Mouse (Mus musculus) retina, embryonic 14.5 days (tissue): ENCODE data around the gene Pcca.
"Not testable (repeated sequence)": the region's sequence is repeated elsewhere in the genome, so short reads cannot be mapped to it uniquely, and the experiment has no call there.

Source experiments
- DNase-seq: peaks from one replicate; pipeline ENCODE4 v3.0.0-alpha.2; 2015; ENCODE audit warnings: low spot score

The Pcca gene

DNA sequence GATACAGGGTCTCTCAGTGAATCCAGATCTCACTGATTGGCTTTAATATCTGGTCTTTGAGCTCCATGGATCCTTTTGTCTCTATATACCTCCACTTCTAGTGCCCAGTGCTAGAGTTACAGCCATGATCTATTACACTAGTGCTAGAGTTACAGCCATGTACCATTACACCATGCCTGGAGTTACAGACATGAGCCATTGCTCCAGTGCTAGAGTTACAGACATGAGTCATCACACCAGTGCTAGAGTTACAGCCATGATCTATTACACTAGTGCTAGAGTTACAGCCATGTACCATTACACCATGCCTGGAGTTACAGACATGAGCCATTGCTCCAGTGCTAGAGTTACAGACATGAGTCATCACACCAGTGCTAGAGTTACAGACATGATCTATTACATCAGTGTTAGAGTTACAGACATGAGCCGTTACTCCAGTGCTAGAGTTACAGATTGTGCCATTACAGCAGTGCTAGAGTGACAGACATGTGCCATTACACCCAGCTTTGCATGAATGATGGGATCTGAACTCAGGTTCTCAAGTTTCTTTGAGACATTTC lies 26.8 kb downstream of the Pcca start:
- not testable (repeated sequence) for DNase-seq

GRCm38 (mm10) chr14:122570862-122571261 lies 36.7 kb downstream of the Pcca start:
- no peak for DNase-seq

- DNase-seq: no peak
Observed at GRCm38 (mm10) chr14:122574064-122574751, 40.1 kb downstream of the Pcca start.

- DNase-seq: no peak
Observed at GRCm38 (mm10) chr14:122577816-122578215, 43.7 kb downstream of the Pcca start.

DNA sequence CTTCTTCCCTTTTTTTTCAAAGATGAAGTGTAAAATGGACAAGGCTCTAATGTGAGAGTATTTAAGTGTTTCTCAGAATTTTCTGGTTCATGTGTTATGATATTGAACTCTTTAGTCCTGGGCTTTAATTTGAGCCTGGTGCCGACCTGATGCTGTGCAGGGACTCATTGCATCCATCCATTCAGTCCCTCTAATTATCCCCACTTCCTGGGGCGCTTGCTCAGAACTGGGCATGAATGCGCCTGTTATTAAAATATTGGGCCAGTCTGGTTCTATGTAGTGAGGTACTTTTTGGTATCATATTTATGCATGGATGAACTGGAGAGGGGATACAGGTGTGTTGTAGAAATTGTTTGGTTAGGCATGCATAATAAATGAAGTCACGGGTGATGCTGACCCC lies 47.9 kb downstream of the Pcca start:
- DNase-seq: peak; percentile 61

DNA sequence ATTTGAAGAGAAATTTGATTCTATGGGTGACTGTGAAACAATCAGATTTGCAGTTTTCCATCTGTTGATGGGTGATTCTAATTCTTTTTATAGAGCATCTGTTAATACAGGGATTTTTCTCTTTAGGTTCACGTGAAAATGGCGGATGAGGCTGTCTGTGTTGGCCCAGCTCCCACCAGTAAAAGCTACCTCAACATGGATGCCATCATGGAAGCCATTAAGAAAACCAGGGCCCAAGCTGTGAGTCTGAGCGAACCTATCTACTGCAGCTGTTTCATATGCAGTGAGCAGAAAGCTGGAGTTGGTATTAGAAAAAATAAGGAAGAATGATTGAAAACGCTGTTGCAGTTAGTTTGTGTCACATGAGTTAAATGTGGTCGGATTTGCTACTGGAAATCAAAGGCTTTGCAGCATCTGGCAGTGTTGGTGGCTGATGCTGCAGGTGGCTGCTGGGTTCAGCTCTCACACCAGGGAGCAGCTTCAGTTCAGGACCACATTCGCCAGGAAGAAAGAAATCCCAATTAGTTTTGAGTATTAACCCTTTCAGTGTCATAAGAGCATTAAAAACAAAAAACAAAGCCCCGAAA lies 48.5 kb downstream of the Pcca start:
- DNase-seq: peak; percentile 57

DNA sequence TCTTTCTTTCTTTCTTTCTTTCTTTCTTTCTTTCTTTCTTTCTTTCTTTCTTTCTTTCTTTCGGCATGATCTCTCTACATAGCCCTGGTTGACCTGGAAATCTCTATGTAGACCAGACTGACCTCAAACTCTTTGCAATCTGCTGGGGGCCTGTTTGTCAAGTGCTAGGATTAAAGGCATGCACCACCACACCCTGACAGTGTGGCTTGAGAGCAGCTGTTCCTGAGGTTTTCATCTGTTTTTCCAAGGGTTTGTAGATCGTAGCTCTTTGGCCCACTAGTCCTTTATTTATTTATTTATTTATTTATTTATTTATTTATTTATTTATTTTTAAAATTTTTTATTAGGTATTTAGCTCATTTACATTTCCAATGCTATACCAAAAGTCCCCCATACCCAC lies 50.0 kb downstream of the Pcca start:
- not testable (repeated sequence) for DNase-seq

GRCm38 (mm10) chr14:122586942-122587341 lies 52.8 kb downstream of the Pcca start:
- no peak for DNase-seq

GRCm38 (mm10) chr14:122597534-122597933 lies 63.4 kb downstream of the Pcca start:
- DNase-seq: no peak

DNA sequence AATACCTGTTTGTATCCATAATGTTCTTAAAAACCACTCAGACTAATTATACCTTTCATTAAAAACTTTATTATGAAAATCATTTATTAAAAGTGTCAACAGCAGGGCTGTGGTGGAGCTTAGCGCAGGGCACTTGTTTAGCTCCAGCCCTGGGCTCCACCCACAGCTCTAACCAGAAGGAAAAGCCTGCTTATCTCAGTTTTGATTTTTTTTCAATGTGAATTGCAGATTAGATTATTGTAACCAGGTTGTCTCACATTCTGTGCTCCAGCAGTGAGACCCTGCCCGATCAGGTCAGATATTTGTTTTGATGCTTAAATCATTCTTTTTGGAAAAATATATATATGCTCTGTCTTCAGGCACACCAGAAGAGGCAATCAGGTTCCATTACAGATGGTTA lies 64.7 kb downstream of the Pcca start:
- DNase-seq: no peak

DNA sequence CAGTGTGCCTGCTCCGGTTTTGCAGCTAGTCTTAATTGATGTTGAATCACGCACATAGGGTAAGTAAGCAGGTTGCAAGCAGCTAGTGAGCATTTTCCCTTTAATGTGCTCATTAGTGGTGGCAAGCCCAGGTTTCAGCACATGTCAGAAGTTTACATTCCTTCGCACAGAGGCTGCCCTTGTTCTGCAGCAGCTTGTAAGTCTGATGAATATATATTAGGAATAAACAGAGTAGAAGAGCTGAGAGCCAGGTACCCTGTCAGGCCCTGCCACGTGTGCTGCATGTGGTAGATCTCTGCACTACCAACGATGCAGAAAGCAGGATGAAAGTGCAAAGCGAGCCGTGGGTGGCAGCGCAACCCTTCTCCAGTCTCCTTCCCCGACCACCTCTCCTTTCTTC lies 65.7 kb downstream of the Pcca start:
- no peak for DNase-seq

DNA sequence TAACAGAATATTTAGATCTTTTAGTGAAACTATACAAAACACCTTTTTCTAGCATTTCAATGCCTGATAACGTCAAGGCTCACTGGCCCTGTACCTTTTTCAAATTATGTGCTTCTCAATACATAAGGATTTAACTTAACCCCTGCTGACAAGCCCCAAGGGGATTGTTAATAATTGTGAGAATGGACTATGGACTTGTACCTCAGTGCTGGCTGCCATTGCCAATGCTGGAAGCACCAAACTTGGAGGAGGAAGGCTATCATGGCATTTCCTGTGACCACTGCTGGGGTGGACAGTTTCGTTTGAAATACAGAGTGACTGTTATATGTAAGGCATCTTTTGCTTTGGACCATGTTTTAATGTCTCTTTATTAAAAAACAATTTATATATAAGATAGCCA lies 68.6 kb downstream of the Pcca start:
- DNase-seq: no peak

GRCm38 (mm10) chr14:122606499-122606898 lies 72.4 kb downstream of the Pcca start:
- peak; percentile 70 for DNase-seq

DNA sequence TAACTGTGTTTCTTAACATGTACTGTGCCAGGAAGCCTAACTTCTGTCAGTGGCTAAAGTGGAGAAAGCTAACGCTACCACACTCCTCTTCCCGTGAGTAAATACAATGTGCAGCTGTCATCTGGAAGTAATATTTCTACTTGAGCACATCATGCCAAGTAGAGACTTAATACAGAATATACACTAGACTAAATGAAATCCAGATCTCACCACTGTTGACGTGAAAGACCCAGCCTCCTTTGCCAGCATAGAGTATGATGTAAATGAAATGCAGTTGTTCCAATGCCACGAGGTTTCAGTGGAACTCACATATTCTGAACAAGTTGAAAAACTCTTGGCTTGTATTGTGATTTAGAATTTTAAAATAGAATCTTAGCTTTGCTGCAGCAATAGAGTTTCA lies 73.3 kb downstream of the Pcca start:
- DNase-seq: no peak

- DNase-seq: no peak
Observed at GRCm38 (mm10) chr14:122608323-122608722, 74.2 kb downstream of the Pcca start.

DNA sequence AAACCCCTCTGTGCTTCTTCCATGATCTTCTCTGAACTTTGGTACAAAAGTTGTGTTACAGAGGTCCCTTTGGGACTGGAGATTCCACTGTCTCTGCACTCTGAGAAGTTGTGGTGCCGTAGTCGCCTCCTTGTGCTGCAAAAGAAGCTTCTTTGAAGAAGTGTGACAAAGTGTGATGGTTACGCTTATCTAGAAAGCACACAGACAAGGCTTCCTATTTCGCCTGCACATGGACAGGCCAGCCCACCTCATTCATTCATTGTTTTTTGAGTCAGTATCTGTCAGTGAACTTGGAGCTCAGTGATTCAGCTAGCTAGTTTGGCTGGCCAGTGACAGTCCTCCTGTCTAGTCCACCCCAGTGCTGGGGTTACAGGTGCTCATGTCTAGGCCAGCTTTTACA lies 76.9 kb downstream of the Pcca start:
- no peak for DNase-seq

DNA sequence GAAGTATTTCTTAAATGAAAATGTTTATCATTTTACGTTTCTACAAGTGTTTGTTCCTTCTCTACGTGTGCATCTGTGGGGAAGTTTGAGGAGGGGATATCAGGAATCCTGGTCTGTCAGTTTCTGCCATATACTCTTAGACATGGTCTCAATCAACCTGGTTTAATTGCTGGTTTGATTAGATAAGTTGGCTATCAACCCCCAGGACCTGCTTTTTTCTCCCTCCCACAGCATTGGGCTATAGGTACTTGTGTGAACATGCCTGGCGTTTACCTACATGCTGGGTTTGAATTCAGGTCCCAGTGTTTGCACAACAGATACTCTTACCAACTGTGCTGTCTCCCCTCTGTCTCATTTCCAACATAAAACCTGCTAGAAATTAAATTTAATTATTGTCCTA lies 78.2 kb downstream of the Pcca start:
- no peak for DNase-seq

DNA sequence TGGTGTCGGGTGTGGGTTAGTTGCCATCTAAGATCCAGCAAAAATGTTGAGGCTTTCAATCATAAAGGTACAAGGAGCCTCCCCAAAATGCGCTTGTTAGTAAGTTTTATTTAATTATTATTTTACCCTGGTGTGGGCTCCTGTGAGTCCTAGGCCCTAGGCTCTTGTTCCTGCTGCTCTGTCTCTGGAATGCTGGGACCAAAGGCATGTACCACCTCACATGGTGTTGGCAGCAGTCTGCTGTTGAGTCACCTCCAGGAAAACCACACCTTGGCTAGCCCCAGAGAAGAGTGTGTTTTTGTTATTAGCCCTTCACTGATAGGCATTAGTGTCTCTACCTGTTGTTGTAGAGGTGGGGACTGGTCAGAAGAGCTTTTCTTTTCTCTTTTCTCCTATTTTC lies 83.5 kb downstream of the Pcca start:
- no peak for DNase-seq

GRCm38 (mm10) chr14:122633416-122633815 lies 99.3 kb downstream of the Pcca start:
- DNase-seq: no peak

GRCm38 (mm10) chr14:122636601-122637000 lies 102.5 kb downstream of the Pcca start:
- DNase-seq: peak; percentile 41

- peak; percentile 72 for DNase-seq
Observed at GRCm38 (mm10) chr14:122637798-122638555, 103.9 kb downstream of the Pcca start.

GRCm38 (mm10) chr14:122639168-122639720 lies 105.1 kb downstream of the Pcca start:
- DNase-seq: no peak

- no peak for DNase-seq
Observed at GRCm38 (mm10) chr14:122642432-122642831, 108.3 kb downstream of the Pcca start.
